Mouse (Mus musculus): ENCODE measurements around the gene Olfr545.

GRCm38 (mm10) chr7:102540596-102540995, 41.2 kb upstream of the Olfr545 start, which contains the start of gene Olfr548-ps1:
- TF ChIP-seq CTCF (conservative IDR thresholded peaks at IDR 0.05; ENCODE audit: low read length) (no peak), POU5F1 (IDR thresholded peaks at IDR 0.05; ENCODE audit: borderline replicate concordance, low read length) (no peak), NANOG (IDR thresholded peaks at IDR 0.05; ENCODE audit: borderline replicate concordance, low read length) (no peak)
